Mouse (Mus musculus) liver, embryonic 15.5 days (tissue): ENCODE results near the gene Cxcr5. TPM values are rescaled to one million over a fixed set of nuclear protein-coding genes. Genes with fewer than 3 reads are reported as not detected.

ENCODE experiments used
- ATAC-seq: fragments of 200-750 bp; cut with Nextera tagmentation; 2 replicates; pipeline ENCODE4 v1.8.0; 2017; ENCODE audit warnings: moderate number of reproducible peaks, mild to moderate bottlenecking, moderate library complexity; ENCODE audit not compliant: insufficient read depth
- H3K27ac ChIP-seq: fragments of 300-500 bp; sonication (generic); replicated peaks from 2 replicates; pipeline ENCODE4 v1.5.1; 2015; ENCODE audit warnings: mild to moderate bottlenecking, inconsistent platforms
- H3K27me3 ChIP-seq: fragments of 300-500 bp; sonication (generic); 2 replicates; pipeline ENCODE4 v1.6.1; 2015; ENCODE audit warnings: mild to moderate bottlenecking, inconsistent platforms
- H3K36me3 ChIP-seq: fragments of 300-500 bp; sonication (generic); replicated peaks from 2 replicates; pipeline ENCODE4 v1.6.1; 2015; ENCODE audit warnings: moderate library complexity, mild to moderate bottlenecking, inconsistent platforms
- H3K4me1 ChIP-seq: fragments of 300-500 bp; sonication (generic); replicated peaks from 2 replicates; pipeline ENCODE4 v1.6.1; 2015; ENCODE audit warnings: inconsistent platforms
- H3K4me2 ChIP-seq: fragments of 300-500 bp; sonication (generic); 2 replicates; pipeline ENCODE4 v1.6.1; 2015; ENCODE audit warnings: moderate library complexity, mild to moderate bottlenecking, inconsistent platforms
- H3K4me3 ChIP-seq: fragments of 300-500 bp; sonication (generic); replicated peaks from 2 replicates; pipeline ENCODE4 v1.5.1; 2015; ENCODE audit warnings: mild to moderate bottlenecking, inconsistent platforms
- H3K9ac ChIP-seq: fragments of 300-500 bp; sonication (generic); 2 replicates; pipeline ENCODE4 v1.6.1; 2015; ENCODE audit warnings: moderate library complexity, mild to moderate bottlenecking, inconsistent platforms
- H3K9me3 ChIP-seq: fragments of 300-500 bp; sonication (generic); replicated peaks from 2 replicates; pipeline ENCODE4 v1.6.1; 2016; ENCODE audit warnings: inconsistent platforms
- WGBS: fragments of 180-500 bp; shearing (Covaris S2); methylation state at CpG from one replicate; pipeline ENCODE4 v1.1.7; 2015; ENCODE audit warnings: mixed read lengths; ENCODE audit not compliant: insufficient replicate concordance; 5-methylcytosine and 5-hydroxymethylcytosine counted together
- polyA plus RNA-seq: library from polyadenylated mRNA; unstranded; fragments of >200 nt; fragmentation: Nextera tagmentation; extraction: Ambion mirVana; gene quantifications from 2 replicates; pipeline ENCODE4 v1.2.1, GENCODE M21; 2015

The Cxcr5 gene
- polyA plus RNA-seq, 1 experiment from 2014 or later, result not detected

- H3K9ac ChIP-seq, result no peak overlapping the region
- H3K4me3 ChIP-seq, result 0 out of 2 replicates have a peak overlapping the region, but pooled peaks have one; percentile 40
- H3K9me3 ChIP-seq, result no peaks in the 10 kb centered on the region
- H3K36me3 ChIP-seq, result no peaks in the 10 kb centered on the region
- peak overlapping the region; percentile 67 for H3K4me2 ChIP-seq
- H3K27ac ChIP-seq, result no peak overlapping the region
- no peak for ATAC-seq
- peaks cover 43% of the 10 kb centered on the region for H3K27me3 ChIP-seq
- WGBS, result 45% methylated on average over 20 of the region's 20 CpGs
- H3K4me1 ChIP-seq, result peaks cover 60% of the 10 kb centered on the region
Observed at GRCm38 (mm10) chr9:44499356-44500162, 62.1 kb downstream of the Cxcr5 start.

GRCm38 (mm10) chr9:44498421-44499355, 63.0 kb downstream of the Cxcr5 start:
- Histone ChIP-seq H3K4me1 (peaks cover 69% of the 10 kb centered on the region), H3K36me3 (no peaks in the 10 kb centered on the region), H3K9ac (0 out of 2 replicates have a peak overlapping the region, but pooled peaks have one; percentile 35), H3K4me2 (peak overlapping the region; percentile 67), H3K9me3 (no peaks in the 10 kb centered on the region), H3K27ac (peak overlapping the region; percentile 45), H3K4me3 (peak overlapping the region; percentile 40), H3K27me3 (peaks cover 43% of the 10 kb centered on the region)
- 1% methylated on average over 59 of the region's 59 CpGs for WGBS
- peak; percentile 36 for ATAC-seq

- 0 out of 2 replicates have a peak overlapping the region, but pooled peaks have one; percentile 35 for H3K9ac ChIP-seq
- H3K4me2 ChIP-seq, result peak overlapping the region; percentile 67
- H3K4me3 ChIP-seq, result peak overlapping the region; percentile 40
- H3K4me1 ChIP-seq, result peaks cover 78% of the 10 kb centered on the region
- no peaks in the 10 kb centered on the region for H3K9me3 ChIP-seq
- H3K27me3 ChIP-seq, result peaks cover 43% of the 10 kb centered on the region
- no peaks in the 10 kb centered on the region for H3K36me3 ChIP-seq
- WGBS, result under 1% methylated on average over 11 of the region's 11 CpGs
- H3K27ac ChIP-seq, result peak overlapping the region; percentile 45; the same call in 1 of the 2 replicates
- ATAC-seq, result peak; percentile 52; the same call in 1 of the 2 replicates
Observed at GRCm38 (mm10) chr9:44497624-44498377, 63.9 kb downstream of the Cxcr5 start.

GRCm38 (mm10) chr9:44496803-44497461, 64.7 kb downstream of the Cxcr5 start:
- WGBS, result 45% methylated on average over 12 of the region's 12 CpGs
- Histone ChIP-seq H3K4me2 (no peak overlapping the region), H3K27me3 (peaks cover 43% of the 10 kb centered on the region), H3K4me3 (no peak overlapping the region), H3K4me1 (peaks cover 82% of the 10 kb centered on the region), H3K9me3 (no peaks in the 10 kb centered on the region), H3K27ac (no peak overlapping the region), H3K9ac (no peak overlapping the region), H3K36me3 (no peaks in the 10 kb centered on the region)
- ATAC-seq, result no peak

- WGBS, result 65% methylated on average over 10 of the region's 10 CpGs
- no peak overlapping the region for H3K9ac ChIP-seq
- H3K9me3 ChIP-seq, result no peaks in the 10 kb centered on the region
- no peaks in the 10 kb centered on the region for H3K36me3 ChIP-seq
- H3K27me3 ChIP-seq, result peaks cover 43% of the 10 kb centered on the region
- peaks cover 86% of the 10 kb centered on the region for H3K4me1 ChIP-seq
- no peak overlapping the region for H3K27ac ChIP-seq
- H3K4me3 ChIP-seq, result no peak overlapping the region
- ATAC-seq, result no peak
- H3K4me2 ChIP-seq, result no peak overlapping the region
Observed at GRCm38 (mm10) chr9:44495810-44496344, 65.8 kb downstream of the Cxcr5 start.

GRCm38 (mm10) chr9:44494863-44495809, 66.5 kb downstream of the Cxcr5 start:
- Histone ChIP-seq H3K4me3 (no peak overlapping the region), H3K36me3 (no peaks in the 10 kb centered on the region), H3K4me1 (peaks cover 88% of the 10 kb centered on the region), H3K9me3 (no peaks in the 10 kb centered on the region), H3K27ac (no peak overlapping the region), H3K4me2 (no peak overlapping the region), H3K9ac (no peak overlapping the region), H3K27me3 (peaks cover 38% of the 10 kb centered on the region)
- WGBS, result 15% methylated on average over 9 of the region's 9 CpGs
- no peak for ATAC-seq

- Histone ChIP-seq H3K9me3 (no peaks in the 10 kb centered on the region), H3K4me1 (peaks cover 91% of the 10 kb centered on the region), H3K27me3 (peaks cover 31% of the 10 kb centered on the region), H3K36me3 (no peaks in the 10 kb centered on the region), H3K27ac (no peak overlapping the region), H3K4me2 (no peak overlapping the region), H3K4me3 (no peak overlapping the region), H3K9ac (no peak overlapping the region)
- ATAC-seq, result no peak
- WGBS, result 30% methylated on average over 11 of the region's 11 CpGs
Observed at GRCm38 (mm10) chr9:44494261-44494862, 67.3 kb downstream of the Cxcr5 start.

GRCm38 (mm10) chr9:44492631-44493461, 68.8 kb downstream of the Cxcr5 start:
- no peak overlapping the region for H3K4me2 ChIP-seq
- no peak overlapping the region for H3K27ac ChIP-seq
- no peaks in the 10 kb centered on the region for H3K9me3 ChIP-seq
- H3K4me1 ChIP-seq, result peaks cover 87% of the 10 kb centered on the region
- H3K9ac ChIP-seq, result no peak overlapping the region
- WGBS, result 43% methylated on average over 17 of the region's 17 CpGs
- no peak overlapping the region for H3K4me3 ChIP-seq
- peaks cover 16% of the 10 kb centered on the region for H3K27me3 ChIP-seq
- ATAC-seq, result no peak
- H3K36me3 ChIP-seq, result no peaks in the 10 kb centered on the region
